Mouse (Mus musculus): ENCODE data around the gene March6.

GRCm38 (mm10) chr15:31426066-31426706 lies 104.7 kb downstream of the March6 start:
- TF ChIP-seq CTCF (conservative IDR thresholded peaks at IDR 0.05; ENCODE audit: insufficient read depth, insufficient read length, low read depth, low read length), result no peak
- TF ChIP-seq POLR2A (IDR thresholded peaks at IDR 0.05; ENCODE audit: low read depth, low read length), result no peak

Measured in kidney, adult 2 months (tissue).